Mouse (Mus musculus) bone marrow, adult 2 months (tissue): ENCODE measurements around the gene Cd83. TPM values are rescaled to one million over a fixed set of nuclear protein-coding genes. Genes with fewer than 3 reads are reported as not detected.

Experiments
- H3K27ac ChIP-seq: fragments of 200-500 bp; 2 replicates; pipeline ENCODE4 v1.5.1; 2012; ENCODE audit warnings: low read depth, mild to moderate bottlenecking, control low read depth, inconsistent platforms, low read length; ENCODE audit not compliant: control insufficient read depth, poor library complexity, insufficient read depth
- H3K4me1 ChIP-seq: fragments of 200-500 bp; 2 replicates; pipeline ENCODE4 v1.6.1; 2011; ENCODE audit warnings: low read length; ENCODE audit not compliant: control insufficient read depth, insufficient read depth
- H3K4me3 ChIP-seq: fragments of 200-500 bp; replicated peaks from 2 replicates; pipeline ENCODE3; 2011; ENCODE audit warnings: mild to moderate bottlenecking, low read depth, low read length, control low read depth; ENCODE audit not compliant: control insufficient read depth
- CTCF ChIP-seq: fragments of 200-500 bp; IDR thresholded peaks from 2 replicates; pipeline ENCODE4 v1.5.1; 2011; ENCODE audit warnings: low read length, control low read depth; ENCODE audit not compliant: control insufficient read depth, insufficient read depth
- POLR2A ChIP-seq: fragments of 200-500 bp; IDR thresholded peaks from 2 replicates; pipeline ENCODE4 v1.6.1; 2011; ENCODE audit warnings: low read depth, mild to moderate bottlenecking, control low read depth, low read length, borderline replicate concordance; ENCODE audit not compliant: control insufficient read depth
- WGBS: fragments of 180-500 bp; shearing (Covaris S2); methylation state at CpG from one replicate; pipeline ENCODE4 v1.1.7; 2018; 5-methylcytosine and 5-hydroxymethylcytosine counted together
- polyA plus RNA-seq: library from polyadenylated mRNA; stranded (reverse); fragments of >200 nt; gene quantifications from 2 replicates; pipeline ENCODE4 v1.2.4, GENCODE M21; 2011; ENCODE audit warnings: low replicate concordance; ENCODE audit not compliant: missing spikeins, insufficient read depth, insufficient read length

Gene Cd83
- polyA plus RNA-seq, 1 experiment: 5.8 TPM

DNA sequence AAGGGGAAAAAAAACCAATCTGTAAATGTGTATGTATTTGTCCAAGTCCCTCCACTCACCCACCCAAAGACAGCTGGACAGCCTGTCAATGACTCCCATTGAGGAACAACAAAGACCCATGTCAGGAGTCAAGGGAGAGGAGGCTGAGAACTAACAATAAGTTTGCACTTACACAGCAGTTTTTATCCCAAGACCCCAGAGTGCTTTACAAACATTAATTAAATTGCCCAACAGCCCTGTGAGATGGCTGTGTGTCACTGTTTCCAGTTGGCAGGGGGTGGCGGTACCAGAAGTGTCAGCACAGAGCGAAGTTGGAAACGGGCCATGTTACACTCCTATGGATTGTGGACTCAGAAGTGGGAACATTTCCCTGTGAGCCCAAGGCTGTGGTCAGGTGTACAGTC lies 22.7 kb downstream of the Cd83 start:
- WGBS: 90% methylated on average over 3 of the region's 3 CpGs
- no peak overlapping the region for H3K27ac ChIP-seq
- no peak overlapping the region for H3K4me3 ChIP-seq
- H3K4me1 ChIP-seq: no peaks in the 10 kb centered on the region
- TF ChIP-seq POLR2A (no peak), CTCF (no peak)

- no peak for TF ChIP-seq POLR2A
- TF ChIP-seq CTCF: no peak
- 74% methylated on average over 6 of the region's 6 CpGs for WGBS
- no peaks in the 10 kb centered on the region for H3K4me1 ChIP-seq
- no peak overlapping the region for H3K4me3 ChIP-seq
- H3K27ac ChIP-seq: no peak overlapping the region
Measured at GRCm38 (mm10) chr13:43810621-43811020, 26.0 kb downstream of the Cd83 start.

DNA sequence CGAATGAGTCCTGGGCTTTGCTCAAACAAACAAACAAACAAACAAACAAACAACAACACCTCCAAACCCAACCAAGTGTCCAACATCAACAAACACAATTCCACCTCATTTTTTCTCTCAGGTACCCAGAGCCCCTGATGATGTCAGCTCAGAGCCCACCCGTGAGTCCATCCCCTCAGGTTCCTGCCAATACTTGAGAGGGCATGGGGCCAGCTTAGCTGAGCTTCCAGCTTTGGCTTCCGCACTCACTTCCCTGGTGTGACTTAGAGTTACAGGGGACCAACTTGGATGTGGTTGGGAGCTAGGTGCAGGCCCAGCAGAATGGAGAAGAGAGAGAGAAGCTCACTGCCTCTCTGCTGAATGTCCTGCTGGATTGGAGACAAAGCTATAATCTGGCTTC lies 27.3 kb downstream of the Cd83 start:
- 82% methylated on average over 3 of the region's 3 CpGs for WGBS

GRCm38 (mm10) chr13:43813431-43813830 lies 28.9 kb downstream of the Cd83 start:
- Histone ChIP-seq H3K4me3 (no peak overlapping the region), H3K27ac (no peak overlapping the region), H3K4me1 (no peaks in the 10 kb centered on the region)
- WGBS: 85% methylated on average over 8 of the region's 8 CpGs
- TF ChIP-seq POLR2A: no peak
- no peak for TF ChIP-seq CTCF

More for the DNA sequence above, 27.3 kb downstream of the Cd83 start:
- no peak for TF ChIP-seq CTCF
- no peak for TF ChIP-seq POLR2A
- Histone ChIP-seq H3K4me3 (no peak overlapping the region), H3K27ac (no peak overlapping the region), H3K4me1 (no peaks in the 10 kb centered on the region)

GRCm38 (mm10) chr13:43817461-43817860 lies 32.9 kb downstream of the Cd83 start:
- no peaks in the 10 kb centered on the region for H3K4me1 ChIP-seq
- TF ChIP-seq CTCF (no peak), POLR2A (no peak)
- H3K4me3 ChIP-seq: no peak overlapping the region
- no peak overlapping the region for H3K27ac ChIP-seq
- WGBS: 73% methylated on average over 3 of the region's 3 CpGs

DNA sequence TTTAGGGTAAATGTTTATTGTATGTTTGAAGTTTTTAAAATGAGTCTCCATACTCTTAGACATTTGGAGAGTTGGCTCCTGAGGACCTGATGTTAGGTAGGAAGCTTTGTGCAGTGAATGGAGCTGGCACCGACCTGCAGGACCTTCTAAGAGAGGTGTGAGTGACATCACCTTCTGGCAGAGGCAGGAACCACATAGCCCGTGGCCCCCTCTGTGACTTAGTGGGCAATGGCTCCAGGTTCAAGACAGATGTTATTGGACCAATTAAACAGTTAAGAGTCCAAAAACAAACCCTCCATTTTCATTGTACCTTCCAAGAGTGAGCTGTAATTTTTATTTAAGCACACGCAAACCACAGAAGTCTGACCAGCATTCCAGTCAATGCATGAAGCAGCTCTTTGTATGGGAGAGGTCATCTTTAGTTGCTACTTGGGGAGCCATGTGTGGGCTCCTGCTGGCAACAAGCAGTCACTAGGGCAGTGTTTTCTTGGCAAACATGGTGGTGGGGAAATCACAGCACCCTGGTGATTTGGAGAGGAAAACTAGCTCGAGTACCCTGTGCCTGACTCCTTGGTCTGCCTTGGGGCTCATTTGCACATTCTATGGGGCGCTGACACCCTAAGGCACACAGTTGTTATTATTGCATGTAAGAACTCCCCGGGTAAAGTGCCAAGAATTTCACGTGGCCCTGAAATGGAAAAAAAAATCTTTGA lies 33.9 kb downstream of the Cd83 start:
- Histone ChIP-seq H3K4me1 (no peaks in the 10 kb centered on the region), H3K4me3 (no peak overlapping the region), H3K27ac (no peak overlapping the region)
- no peak for TF ChIP-seq CTCF
- TF ChIP-seq POLR2A: no peak
- WGBS: 69% methylated on average over 7 of the region's 7 CpGs

- no peak for TF ChIP-seq CTCF
- TF ChIP-seq POLR2A: no peak
- WGBS: 85% methylated on average over 6 of the region's 6 CpGs
- no peak overlapping the region for H3K27ac ChIP-seq
- no peak overlapping the region for H3K4me3 ChIP-seq
- no peaks in the 10 kb centered on the region for H3K4me1 ChIP-seq
Measured at GRCm38 (mm10) chr13:43819020-43819310, 34.4 kb downstream of the Cd83 start.

DNA sequence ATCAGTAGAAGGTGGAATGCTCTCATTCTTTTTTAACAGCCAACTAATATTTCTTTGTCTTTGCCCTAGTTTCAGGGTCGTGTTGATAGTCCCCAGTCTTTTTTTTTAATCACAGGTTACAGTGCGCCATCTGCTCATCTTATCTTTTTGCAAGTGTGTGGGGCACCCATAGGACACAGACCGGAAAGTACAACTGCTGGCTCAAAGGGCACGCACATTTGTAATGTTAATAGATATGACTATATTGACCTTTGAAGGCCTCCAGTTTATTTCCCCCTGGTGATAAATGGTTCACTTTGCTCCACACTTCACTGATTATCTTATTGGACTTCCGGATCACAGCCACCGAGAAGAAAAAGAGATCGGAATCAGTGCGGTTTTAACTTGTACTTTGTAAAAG lies 35.5 kb downstream of the Cd83 start:
- no peaks in the 10 kb centered on the region for H3K4me1 ChIP-seq
- H3K27ac ChIP-seq: no peak overlapping the region
- H3K4me3 ChIP-seq: no peak overlapping the region
- 82% methylated on average over 8 of the region's 8 CpGs for WGBS
- TF ChIP-seq POLR2A: no peak
- no peak for TF ChIP-seq CTCF

- no peak for TF ChIP-seq CTCF
- TF ChIP-seq POLR2A: no peak
- WGBS: 71% methylated on average over 4 of the region's 4 CpGs
- no peak overlapping the region for H3K27ac ChIP-seq
Measured at GRCm38 (mm10) chr13:43822306-43822705, 37.7 kb downstream of the Cd83 start.

More at GRCm38 (mm10) chr13:43822306-43822705, 37.7 kb downstream of the Cd83 start:
- H3K4me1 ChIP-seq: no peaks in the 10 kb centered on the region
- no peak overlapping the region for H3K4me3 ChIP-seq
